Mouse (Mus musculus): ENCODE data around the gene Afap1.

DNA sequence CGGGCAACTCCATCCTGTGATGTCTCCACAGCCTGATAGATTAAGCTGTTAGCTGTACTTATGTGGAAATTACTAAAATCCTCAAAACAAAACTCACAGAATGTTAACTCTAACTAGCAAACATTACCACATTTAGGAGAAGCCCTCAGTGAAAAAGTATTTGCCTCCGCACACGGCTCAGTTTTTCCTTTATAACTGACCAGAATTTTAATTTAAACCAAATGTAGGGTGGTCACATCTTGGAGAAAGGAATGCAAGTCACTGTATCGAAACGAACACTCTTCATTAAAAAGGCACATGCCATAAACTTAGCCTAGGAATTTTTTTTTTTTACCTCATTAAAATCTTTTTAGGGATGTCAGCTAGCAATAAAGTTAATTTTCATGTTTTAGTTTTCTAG lies 87.4 kb downstream of the Afap1 start:
- no peak for TF ChIP-seq CTCF (IDR thresholded peaks at IDR 0.05; ENCODE audit: extremely low read depth, insufficient read depth, low read length)
- no peak for TF ChIP-seq POLR2A (IDR thresholded peaks at IDR 0.05; ENCODE audit: extremely low read depth, insufficient read depth, low read length)
